Mouse (Mus musculus): ENCODE data around the gene Lpxn.

DNA sequence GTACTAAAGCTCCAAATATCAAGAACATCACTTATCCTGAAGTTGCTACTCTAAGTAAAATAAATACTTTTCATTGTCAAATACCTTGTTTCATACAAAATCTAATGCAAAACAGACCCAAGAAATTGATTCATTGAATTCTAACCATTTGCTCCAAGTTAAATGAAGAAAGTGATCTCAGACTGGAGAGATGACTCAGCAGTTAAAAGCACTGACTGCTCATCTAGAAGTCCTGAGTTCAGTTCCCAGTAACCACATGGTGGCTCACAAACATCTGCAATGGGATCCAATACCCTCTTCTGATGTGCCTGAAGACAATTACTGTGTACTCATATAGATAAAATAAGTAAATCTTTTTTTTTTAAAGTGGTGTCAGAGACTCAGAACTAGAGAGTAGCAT lies 15.6 kb upstream of the Lpxn start:
- TF ChIP-seq CTCF (IDR thresholded peaks at IDR 0.05; ENCODE audit: low read depth) = no peak
- TF ChIP-seq EP300 (optimal IDR thresholded peaks at IDR 0.05) = no peak

All from stomach, postnatal 0 days (tissue).